Mouse (Mus musculus) G1E (cell line): Measurements from ENCODE around the gene Mtpn. TPM values are rescaled to one million over a fixed set of nuclear protein-coding genes. Genes with fewer than 3 reads are reported as not detected.

ENCODE experiments used
- ATAC-seq: 2 replicates; pipeline ENCODE4 v1.8.0; 2016; ENCODE audit warnings: mild to moderate bottlenecking; ENCODE audit not compliant: insufficient number of reproducible peaks, poor library complexity, low FRiP score, severe bottlenecking; ENCODE audit errors: extremely low read depth
- DNase-seq: peaks from one replicate; pipeline ENCODE4 v3.0.0; 2012; ENCODE audit warnings: low spot score
- H3K27me3 ChIP-seq: 2 replicates; pipeline ENCODE4 v1.6.1; 2012; ENCODE audit warnings: mild to moderate bottlenecking, low read length, inconsistent platforms; ENCODE audit not compliant: insufficient read depth
- H3K36me3 ChIP-seq: replicated peaks from 2 replicates; pipeline ENCODE3; 2012; ENCODE audit warnings: mild to moderate bottlenecking, inconsistent platforms
- H3K4me1 ChIP-seq: 2 replicates; pipeline ENCODE4 v1.6.1; 2012; ENCODE audit warnings: low read depth, low read length, inconsistent platforms, mixed read lengths; ENCODE audit not compliant: insufficient read depth
- H3K4me3 ChIP-seq: 2 replicates; pipeline ENCODE4 v1.5.1; 2012; ENCODE audit warnings: low read depth, mild to moderate bottlenecking, inconsistent platforms, low read length, moderate library complexity, mixed read lengths
- H3K9me3 ChIP-seq: replicated peaks from 2 replicates; pipeline ENCODE4 v1.6.1; 2012; ENCODE audit warnings: inconsistent platforms
- CTCF ChIP-seq: IDR thresholded peaks from 2 replicates; pipeline ENCODE4 v1.5.1; 2012; ENCODE audit warnings: low read depth, low read length, inconsistent platforms, mixed read lengths
- GATA1 ChIP-seq: IDR thresholded peaks from 2 replicates; pipeline ENCODE4 v1.6.1; 2012; ENCODE audit warnings: borderline replicate concordance, low read length, inconsistent platforms, mixed read lengths
- GATA2 ChIP-seq: IDR thresholded peaks from 2 replicates; pipeline ENCODE4 v1.6.1; 2012; ENCODE audit warnings: low read depth, low read length, inconsistent platforms, borderline replicate concordance
- POLR2AphosphoS5 ChIP-seq: IDR thresholded peaks from 2 replicates; pipeline ENCODE4 v1.6.1; 2012; ENCODE audit warnings: low read depth, low read length, inconsistent platforms; ENCODE audit not compliant: insufficient replicate concordance
- TAL1 ChIP-seq: conservative IDR thresholded peaks from 2 replicates; pipeline ENCODE4 v1.6.1; 2012; ENCODE audit warnings: low read depth, low read length, inconsistent platforms, mixed read lengths
- polyA plus RNA-seq: library from polyadenylated mRNA; stranded (reverse); fragments of >175 nt; gene quantifications from 2 replicates; pipeline ENCODE4 v1.2.3, GENCODE M21; 2012
- total RNA-seq, 2 experiments: library from RNA; stranded (forward) in 1 of 2; stranded (reverse) in 1 of 2; fragments of 200-1000 nt in 1 of 2; fragments of >200 nt in 1 of 2; fragmentation: Nextera tagmentation in 1 of 2; gene quantifications; 2 replicates each; pipeline ENCODE4 v1.2.3; 2014 to 2017

The Mtpn gene
- total and polyA plus RNA-seq, 3 experiments, result 122 to 386 (median 149) TPM

DNA sequence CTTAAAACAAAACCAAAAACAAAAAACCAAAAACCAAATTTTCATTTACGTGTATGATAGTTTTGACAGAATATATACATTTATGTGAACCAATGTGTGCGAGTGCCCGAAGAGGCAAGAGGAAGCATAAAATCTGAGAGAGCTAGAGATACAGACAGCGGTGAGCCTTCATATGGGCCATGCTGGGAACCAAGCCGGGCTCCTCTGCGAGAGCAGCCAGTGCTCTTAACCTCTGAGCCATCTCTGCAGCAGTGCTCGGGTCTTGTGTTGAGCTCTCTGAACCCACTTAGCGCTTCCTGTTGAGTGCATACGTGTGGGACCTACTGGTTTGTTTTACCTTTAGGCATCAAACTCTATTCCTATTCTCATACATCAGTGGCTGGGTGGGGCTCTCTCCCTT, 689 bp upstream of the Mtpn start:
- H3K4me1 ChIP-seq, result peaks cover 24% of the 10 kb centered on the region
- no peak overlapping the region for H3K4me3 ChIP-seq
- peaks cover 1% of the 10 kb centered on the region for H3K36me3 ChIP-seq
- TF ChIP-seq TAL1, result no peak
- H3K27me3 ChIP-seq, result no peaks in the 10 kb centered on the region
- no peak for ATAC-seq
- DNase-seq, result no peak
- H3K9me3 ChIP-seq, result no peaks in the 10 kb centered on the region

DNA sequence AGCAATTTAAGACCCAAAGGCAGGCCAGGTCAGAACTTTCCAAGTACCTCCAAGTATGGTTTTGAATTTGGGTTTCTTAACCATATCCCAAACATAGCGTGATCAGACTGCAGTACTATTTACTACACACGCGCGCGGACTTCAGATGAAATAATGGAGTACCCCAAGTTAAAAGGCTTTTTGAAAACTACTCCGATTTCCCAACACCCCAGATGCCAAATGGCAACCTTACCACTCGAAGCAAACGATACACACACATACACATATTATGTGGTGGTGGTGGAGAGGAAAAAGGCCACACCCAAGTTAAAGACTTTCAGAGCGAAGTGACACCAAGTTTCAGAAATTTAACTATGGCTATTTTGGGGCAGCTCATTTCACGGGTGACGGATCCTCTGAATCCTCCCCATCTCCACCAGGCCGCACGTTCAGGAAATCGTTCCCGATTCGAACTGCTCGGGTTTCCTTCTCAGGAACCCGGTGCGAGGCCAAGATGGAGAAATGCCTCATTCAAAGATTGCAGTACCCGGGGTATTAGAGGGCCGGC, 858 bp downstream of the Mtpn start:
- Histone ChIP-seq H3K27me3 (no peaks in the 10 kb centered on the region), H3K9me3 (no peaks in the 10 kb centered on the region), H3K36me3 (peaks cover 4% of the 10 kb centered on the region), H3K4me3 (peak overlapping the region; percentile 99), H3K4me1 (peaks cover 22% of the 10 kb centered on the region)
- DNase-seq, result peak; percentile 1
- no peak for ATAC-seq
- TF ChIP-seq GATA2, result no peak
- no peak for TF ChIP-seq GATA1
- TF ChIP-seq CTCF, result no peak
- no peak for TF ChIP-seq TAL1
- TF ChIP-seq POLR2AphosphoS5, result no peak

DNA sequence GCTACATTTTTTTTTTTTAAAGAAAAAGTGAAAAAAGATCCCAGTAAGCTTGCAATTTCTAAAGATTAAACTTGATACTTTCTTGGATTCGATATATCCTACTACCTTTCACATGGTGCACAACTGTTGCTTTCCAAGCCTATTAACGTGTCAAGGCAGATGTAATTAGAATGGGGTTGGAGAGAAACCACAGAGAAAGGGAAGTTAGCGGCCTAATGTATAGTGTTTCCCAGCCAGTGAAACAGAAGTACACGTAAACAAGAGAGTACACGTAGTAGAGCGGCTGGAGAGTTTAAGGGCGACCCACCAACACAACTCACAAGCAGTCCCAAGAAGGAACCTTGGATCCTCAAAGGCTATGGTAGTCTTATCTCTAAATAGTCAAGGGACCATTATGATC, 3.7 kb downstream of the Mtpn start:
- DNase-seq (peak; percentile 18), ATAC-seq (no peak; the same call in 1 of the 2 replicates)
- Histone ChIP-seq H3K4me1 (peaks cover 29% of the 10 kb centered on the region), H3K36me3 (peaks cover 7% of the 10 kb centered on the region), H3K4me3 (no peak overlapping the region), H3K9me3 (no peaks in the 10 kb centered on the region), H3K27me3 (no peaks in the 10 kb centered on the region)
- TF ChIP-seq CTCF (no peak), GATA1 (no peak), TAL1 (no peak), POLR2AphosphoS5 (no peak), GATA2 (no peak)

DNA sequence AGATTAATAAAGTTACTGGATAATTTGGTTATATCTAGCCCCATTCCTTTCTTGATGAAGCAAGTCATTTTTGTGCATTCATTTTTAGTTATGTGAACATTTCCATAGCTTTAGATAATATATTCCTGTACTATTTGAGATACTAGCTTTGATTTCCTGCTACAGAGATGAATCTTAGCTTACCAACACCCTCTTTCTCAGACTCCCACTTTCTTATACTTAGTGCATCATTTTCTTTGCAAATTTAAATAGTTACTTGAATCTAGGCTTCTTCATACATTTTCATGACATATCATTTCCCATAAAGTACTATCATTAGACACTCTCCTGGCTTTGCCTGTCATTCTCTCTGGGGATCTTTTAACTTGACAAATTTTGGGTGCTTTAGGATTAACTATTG, 26.3 kb downstream of the Mtpn start:
- DNase-seq, result no peak
- TF ChIP-seq TAL1 (no peak), CTCF (no peak), POLR2AphosphoS5 (no peak), GATA1 (no peak), GATA2 (no peak)
- Histone ChIP-seq H3K4me3 (no peak overlapping the region), H3K36me3 (peaks cover 45% of the 10 kb centered on the region), H3K4me1 (no peaks in the 10 kb centered on the region), H3K9me3 (no peaks in the 10 kb centered on the region), H3K27me3 (no peaks in the 10 kb centered on the region)
- ATAC-seq, result no peak

DNA sequence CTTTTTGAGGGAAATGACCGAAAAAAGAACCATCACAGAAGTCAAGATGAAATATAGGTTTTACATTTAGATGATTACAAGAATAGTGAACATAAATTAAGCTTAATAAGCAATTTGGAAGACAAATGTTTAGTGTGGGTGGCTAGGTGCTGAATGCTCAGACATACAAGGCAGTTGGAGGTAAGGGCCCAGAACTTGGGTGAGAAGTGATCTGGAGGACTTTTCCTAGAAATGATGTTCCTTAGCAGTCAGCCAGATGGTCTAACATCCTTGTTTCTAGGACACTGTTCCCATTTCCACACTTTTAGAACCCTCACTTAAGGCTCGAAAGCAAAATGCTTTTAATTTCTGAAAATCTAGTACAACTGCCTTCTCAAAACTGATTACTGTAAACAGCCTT, 34.9 kb downstream of the Mtpn start:
- Histone ChIP-seq H3K4me1 (no peaks in the 10 kb centered on the region), H3K9me3 (no peaks in the 10 kb centered on the region), H3K27me3 (no peaks in the 10 kb centered on the region), H3K36me3 (peaks cover 44% of the 10 kb centered on the region), H3K4me3 (no peak overlapping the region)
- ATAC-seq (no peak), DNase-seq (no peak)
- TF ChIP-seq CTCF (no peak), GATA2 (no peak), POLR2AphosphoS5 (no peak), GATA1 (no peak), TAL1 (no peak)

DNA sequence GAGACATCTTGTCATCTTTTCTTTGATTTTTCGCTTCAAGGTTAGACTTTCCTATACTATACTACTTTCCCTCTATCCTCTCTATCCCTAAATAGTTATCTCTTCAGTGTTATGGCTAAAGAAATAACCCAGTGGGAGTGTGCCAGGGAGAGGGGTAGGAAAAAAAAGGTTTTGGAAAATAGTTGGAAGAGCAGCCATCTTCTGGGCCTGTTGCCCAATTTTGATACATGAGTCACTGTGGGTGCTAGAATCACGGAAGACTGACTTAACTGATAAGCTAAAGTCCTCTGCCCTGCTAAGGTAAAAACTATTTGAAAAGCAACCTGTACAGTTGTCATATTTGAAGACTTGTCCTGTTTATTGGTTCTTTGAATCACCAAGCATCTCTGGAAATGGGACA, 36.8 kb downstream of the Mtpn start:
- TF ChIP-seq POLR2AphosphoS5, result no peak
- no peak for TF ChIP-seq GATA1
- no peak for TF ChIP-seq TAL1
- no peak for TF ChIP-seq GATA2
- no peak for TF ChIP-seq CTCF
- Histone ChIP-seq H3K27me3 (no peaks in the 10 kb centered on the region), H3K9me3 (no peaks in the 10 kb centered on the region), H3K36me3 (peaks cover 43% of the 10 kb centered on the region), H3K4me1 (no peaks in the 10 kb centered on the region), H3K4me3 (no peak overlapping the region)
- no peak for DNase-seq
- ATAC-seq, result no peak
